Mouse (Mus musculus) T-helper 2 cell (primary cell): ENCODE data around the gene Postn.

Experiments used
- in situ Hi-C: fragments of 300-600 bp; cut with MboI, MseI; formaldehyde crosslinking; loops from one replicate; pipeline ENCODE4 v1.15.1; 2025; ENCODE audit warnings: high pct_unique_total_duplicates

Gene Postn

DNA sequence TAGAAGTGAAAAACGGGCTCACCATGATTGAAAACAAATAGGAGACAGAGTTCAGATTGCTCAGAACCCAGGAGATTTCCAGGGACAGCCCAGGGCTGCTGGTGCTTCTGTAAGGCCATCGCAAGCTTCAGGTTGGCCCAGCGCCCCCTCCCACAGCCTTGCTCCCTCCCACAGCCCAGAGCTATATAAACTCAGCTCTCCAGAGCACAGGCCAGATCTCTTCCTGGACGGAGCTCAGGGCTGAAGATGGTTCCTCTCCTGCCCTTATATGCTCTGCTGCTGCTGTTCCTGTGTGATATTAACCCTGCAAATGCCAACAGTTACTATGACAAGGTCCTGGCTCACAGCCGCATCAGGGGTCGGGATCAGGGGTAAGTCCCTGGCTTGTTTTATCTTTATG, at the start of gene Postn:
TSS of gene Postn (plus strand) at position 213 of the 400 bp plus-strand sequence.
- in situ Hi-C loops: no loop called here

DNA sequence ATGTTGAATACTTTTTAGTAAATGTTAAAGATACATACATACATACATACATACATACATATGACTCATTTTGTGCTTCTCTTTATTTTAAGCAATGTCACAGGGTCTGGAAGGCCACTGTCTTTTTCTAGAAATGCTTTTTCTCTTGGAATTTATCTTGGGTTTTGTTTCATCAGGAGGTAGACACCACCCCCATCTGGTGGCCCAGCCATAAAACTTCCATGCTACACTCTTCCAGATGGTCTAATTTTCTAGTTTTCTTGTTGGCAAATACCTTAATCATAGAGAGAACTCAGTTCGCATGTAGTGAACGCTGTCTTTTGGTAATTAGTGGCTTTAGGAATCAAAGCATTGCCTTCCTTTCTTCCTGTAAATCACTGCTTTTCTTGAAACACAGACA, 46.9 kb upstream of the Postn start:
- in situ Hi-C loops: no loop called here

DNA sequence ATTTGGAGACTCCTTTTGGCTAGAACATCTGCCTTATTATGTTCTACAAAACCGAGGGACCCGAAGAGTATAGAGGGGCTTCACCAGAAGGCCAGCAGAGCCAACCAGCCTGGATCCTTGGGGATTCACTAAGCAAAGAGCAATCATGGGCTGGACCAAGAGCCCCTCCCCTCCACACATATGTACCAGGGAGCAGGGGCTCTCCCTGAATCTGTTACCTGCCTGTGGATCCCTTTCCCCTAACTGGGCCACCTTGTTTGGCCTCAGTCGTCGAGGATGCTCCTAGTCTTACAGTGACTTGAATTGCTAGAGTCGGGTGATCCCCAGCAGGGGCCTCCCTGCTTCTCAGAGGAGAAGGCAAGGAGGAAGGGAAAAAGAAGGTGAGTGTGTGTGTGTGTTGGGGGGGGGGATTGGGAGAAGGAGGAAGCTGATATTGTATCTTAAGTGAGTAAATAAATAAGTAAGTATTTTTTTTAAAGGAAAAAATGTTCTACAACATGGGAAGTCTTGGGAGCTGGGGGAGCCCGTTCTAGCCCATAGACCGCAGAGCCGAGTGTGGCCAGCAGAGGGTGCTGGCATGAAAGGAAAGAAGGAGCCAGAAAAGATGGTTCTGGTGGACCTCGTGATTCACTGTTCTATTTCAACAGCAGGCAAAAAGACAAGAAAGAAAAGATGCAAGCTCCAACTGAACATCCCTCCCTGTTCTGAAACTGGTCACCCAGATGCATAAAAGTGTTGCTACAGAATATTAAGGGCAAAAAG, 7.8 kb upstream of the Postn start:
- in situ Hi-C loops: loop anchor here (10.0 kb wide), 1 partner anchor 332 kb away; no protein-coding TSS in a partner anchor

DNA sequence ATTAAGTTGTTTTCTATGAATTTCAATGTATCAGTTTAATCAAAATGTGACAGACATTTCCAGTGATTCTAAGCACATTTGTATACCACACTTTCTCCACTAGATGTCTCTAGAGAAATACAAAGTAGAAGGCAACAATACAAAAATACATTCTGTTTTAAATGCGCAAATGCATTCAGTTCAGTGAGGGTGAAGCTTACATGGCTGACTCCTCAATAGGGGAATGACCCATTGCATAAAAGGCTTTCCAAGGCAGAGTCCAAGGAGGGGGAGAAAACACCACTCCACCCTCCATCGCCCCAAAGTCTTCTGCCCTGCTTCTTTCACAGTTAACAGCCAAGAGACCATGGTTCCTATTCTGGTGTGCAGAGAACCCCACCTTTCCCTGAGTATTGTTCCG, 3.3 kb upstream of the Postn start:
- in situ Hi-C loops: loop anchor here (10.0 kb wide), 1 partner anchor 327 kb away; no protein-coding TSS in a partner anchor

DNA sequence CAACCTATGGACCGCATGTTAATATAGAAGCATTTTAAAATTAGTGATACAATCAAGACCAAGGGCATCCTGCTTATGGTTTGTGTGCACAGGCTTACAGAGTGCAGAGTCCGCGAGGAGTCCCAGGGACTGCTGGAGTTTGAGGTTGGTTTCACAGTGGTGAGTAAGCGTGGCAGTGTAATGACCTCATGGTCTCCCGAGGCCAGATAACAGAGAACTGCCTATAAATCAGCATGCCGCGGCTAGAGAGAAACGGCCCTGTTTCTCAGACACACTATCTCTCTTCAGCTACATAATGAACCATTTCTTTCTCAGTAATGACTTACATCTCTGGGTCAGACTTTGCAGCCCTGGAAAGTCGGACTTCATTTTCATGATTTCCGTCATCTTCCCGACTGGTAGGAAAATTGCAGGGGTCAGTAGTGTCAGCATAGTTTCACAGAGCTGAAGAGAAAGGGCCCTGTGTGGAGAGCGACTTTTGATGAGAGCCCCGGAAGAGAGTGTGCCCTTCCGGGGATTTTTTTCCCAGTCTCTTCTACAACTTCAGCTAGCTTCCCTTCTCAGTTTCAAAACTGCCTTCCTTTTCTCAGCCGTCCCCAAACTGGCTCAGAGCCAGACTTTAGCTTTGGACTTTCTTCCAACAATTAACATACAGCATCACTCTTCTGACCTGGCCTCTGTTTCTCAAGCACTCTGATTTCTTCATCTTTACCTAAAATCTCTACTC, 2.3 kb upstream of the Postn start:
- in situ Hi-C loops: loop anchor here (10.0 kb wide), 1 partner anchor 326 kb away; no protein-coding TSS in a partner anchor

DNA sequence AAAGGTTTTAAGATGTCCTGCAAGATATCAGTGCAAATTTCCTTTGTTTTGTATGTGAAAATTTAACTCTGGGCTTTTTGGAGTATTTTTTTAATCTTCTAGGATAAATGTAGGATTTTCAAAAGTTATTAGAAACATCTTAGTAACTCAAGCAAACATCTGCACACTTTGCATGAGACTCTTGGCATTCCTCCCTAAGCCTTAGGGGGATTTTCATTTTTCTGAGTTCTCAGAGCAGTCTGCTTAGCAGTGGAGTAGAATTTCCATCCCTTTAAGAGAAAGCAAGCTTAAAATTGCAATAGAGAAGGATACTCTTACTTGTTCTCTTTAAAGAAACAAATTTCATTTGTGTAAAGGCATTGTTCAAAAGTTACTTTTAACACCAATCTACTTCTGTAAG, 747 bp downstream of the Postn start:
- in situ Hi-C loops: no loop called here

DNA sequence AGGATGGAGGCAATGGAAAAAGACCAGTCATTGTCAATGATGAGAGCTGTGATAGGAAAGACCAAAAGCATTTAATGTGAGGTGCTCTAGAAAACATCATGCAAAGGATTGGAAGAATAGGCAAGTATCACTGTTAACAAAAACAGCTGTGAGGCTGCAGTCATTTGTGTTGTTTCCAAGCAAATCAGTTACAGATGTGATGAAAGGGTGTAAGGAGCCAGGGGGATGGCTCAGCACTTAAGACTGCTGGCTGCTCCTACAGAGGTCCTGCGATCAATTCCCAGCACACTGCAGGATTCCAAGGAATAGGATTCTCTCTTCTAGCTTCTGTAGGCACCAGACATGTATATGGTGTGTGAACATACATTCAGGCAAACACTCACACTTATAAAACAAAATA, 10.1 kb downstream of the Postn start:
- in situ Hi-C loops: no loop called here

DNA sequence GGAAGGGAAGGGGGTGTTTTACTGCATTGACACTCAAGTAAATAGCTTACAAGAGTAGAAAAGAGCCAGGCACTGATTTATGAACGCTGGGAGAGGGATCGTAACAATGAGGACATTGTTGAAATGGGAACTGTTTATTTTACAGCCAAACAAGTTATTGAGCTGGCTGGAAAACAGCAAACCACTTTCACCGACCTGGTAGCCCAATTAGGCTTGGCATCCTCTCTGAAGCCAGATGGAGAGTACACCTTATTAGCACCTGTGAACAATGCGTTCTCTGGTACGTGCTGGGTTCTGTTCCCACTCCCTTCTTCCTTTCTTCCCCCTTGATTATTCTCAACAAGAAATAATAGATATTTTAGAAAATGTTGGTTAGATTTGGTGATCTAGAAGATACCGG, 11.7 kb downstream of the Postn start:
- in situ Hi-C loops: no loop called here

DNA sequence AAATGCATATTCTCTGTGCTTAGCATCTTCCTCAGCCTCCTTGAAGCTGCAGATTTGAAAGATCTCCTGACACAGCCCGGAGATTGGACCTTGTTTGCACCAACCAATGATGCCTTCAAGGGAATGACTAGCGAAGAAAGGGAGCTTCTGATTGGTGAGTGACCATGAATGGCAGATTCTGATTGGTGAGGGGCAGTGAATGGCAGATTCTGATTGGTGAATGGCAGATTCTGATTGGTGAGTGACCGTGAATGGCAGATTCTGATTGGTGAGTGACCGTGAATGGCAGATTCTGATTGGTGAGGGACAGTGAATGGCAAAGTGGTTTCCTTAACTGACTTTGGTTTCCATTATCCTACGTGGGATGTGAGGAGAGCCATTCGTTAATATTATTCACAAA, 15.1 kb downstream of the Postn start:
- in situ Hi-C loops: no loop called here

DNA sequence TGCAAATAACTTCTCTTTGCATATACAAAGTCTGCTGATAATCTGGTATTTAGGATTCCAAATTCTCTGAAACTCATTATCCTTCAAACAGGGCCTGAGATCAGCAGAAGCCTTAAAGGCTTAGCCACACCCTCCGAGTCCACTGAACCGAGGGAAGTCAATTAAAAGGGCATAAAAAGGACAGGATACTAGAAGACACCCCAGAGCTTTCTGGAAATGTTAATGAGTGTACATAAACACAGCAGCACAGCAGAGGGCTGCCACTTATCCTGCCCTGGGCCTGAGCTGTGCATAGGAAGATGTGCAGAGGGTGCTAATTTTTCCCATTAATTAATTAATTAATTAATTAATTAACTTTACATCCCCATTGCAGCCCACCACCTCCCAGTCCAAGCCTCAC, 16.7 kb downstream of the Postn start:
- in situ Hi-C loops: no loop called here

DNA sequence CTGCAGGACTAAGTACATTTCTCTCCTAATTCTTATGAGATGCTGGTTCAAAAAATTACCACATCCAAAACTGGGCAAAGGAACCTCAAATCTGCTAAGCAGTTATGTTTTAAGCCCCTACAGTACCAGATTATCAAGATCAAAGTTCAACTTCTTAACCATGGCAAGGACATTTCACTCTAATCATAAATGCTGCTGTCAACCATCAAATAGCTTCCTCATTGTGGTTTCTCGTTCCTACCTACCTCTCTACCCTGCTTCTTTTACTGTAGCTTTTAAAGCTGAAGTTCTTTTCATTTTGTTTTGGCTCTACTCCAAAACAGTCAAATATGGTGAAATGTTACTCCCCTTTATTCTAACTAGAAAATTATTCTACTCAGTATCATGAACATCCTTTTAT, 17.2 kb downstream of the Postn start:
- in situ Hi-C loops: no loop called here

DNA sequence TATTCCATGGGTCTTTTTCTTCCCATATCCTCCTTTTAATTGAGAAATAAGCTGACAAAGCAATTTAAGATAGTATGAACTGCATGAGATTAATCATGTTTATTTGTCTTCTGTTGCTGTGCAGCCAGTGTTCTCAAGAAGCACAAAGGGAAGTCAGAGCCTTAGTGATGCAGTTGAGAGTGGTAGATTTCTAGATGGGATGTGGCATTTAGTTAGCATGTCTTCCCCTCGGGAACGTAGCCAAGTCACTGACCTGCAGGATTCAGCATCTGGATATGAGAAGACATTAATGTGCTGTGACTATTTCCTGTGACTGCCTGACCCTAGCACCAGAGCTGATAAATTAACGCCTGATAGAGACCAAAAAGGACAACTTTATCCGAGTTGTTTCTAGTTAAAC, 19.1 kb downstream of the Postn start:
- in situ Hi-C loops: no loop called here

DNA sequence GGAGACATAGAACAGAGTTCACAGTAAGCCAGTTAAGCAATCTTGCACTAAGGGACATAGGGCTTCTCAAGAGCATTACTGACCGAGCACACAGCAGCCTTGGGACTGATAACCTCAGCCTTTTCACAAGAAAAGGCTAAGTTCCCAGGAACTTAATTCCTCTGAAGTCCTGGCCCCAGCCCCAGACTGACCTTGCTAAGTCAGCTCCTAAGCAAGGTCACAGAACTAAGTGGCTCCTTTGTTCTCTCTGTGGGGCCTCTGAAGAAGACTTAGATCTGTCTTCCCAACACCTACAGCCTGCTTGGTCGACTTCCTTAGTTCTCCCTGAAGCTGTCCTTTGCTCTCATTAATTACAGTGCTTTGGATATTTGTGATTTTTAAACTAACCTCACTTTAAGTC, 38.4 kb downstream of the Postn start:
- in situ Hi-C loops: no loop called here

DNA sequence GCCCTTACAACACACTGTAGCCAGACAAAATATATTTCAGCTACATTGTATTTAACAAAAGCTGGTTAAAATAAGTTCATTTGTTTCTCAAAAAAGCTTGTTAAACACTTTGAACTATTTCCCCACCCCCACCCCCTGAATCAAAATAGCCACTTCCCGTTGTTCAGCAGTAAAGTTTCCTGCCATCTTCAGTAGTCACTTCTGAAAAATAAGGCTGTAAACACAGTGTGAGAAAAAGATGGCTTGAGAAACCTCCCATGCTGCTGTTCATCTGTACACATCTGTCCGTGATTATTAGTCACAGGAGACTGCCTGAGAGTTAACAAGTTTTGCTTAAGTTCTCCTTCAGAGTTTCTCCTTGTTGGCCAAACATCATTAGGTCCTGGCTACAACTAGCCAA, 39.0 kb downstream of the Postn start:
- in situ Hi-C loops: no loop called here

DNA sequence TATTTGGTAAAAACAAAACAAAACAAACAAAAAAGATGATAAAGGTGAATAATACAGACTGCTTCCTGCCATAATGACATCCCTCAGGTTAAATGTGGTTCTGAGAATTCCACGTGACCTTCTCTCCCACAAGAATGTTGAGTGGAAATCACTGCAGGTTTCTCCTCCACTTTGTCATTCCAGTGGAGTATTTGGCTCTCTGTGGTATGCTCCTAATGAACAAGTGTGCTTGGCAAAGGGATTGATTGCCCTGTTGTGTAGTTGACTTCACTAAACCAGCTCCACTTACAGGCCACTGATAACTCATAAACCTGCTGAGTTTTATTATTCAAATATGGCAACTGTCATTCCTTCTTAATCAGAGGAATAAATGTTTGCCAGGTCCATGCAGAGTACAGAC, 39.7 kb downstream of the Postn start:
- in situ Hi-C loops: no loop called here

DNA sequence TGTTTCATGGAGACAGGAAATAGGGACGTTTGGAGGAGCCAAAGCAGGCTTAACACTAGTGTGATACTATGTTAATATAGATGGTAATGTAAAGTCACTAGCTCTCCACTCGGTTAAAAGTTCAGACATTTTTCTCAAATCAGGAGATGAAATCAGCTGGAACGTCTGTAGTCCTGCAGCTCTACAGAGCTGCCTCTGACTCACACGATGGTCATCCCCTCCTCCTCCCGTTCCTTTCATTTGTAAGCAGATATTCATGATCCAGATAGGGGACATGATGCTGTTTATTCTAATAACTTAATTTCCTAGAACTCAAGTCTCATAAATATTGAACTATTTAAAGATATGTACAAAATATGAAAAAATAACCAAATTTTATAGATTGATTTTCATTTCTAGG, 40.8 kb downstream of the Postn start:
- in situ Hi-C loops: no loop called here

DNA sequence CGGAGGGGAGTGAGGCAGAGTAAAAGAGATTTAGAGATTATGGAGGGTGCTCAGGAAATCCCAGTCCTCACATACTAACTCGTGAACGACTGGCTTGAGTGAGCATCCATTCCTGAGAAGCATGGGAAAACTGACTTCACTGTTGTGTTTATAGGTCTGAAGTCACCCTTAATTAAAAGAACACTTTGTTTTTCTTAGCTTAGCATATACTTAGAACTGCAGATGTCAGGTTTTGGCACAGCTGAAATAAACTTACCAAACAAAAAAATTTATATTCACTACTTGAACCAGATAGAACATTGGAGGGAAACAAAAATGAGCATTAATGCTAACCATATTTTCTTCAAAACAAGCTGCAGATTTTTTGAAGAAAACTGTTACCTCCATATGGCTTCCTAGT, 42.9 kb downstream of the Postn start:
- in situ Hi-C loops: no loop called here

DNA sequence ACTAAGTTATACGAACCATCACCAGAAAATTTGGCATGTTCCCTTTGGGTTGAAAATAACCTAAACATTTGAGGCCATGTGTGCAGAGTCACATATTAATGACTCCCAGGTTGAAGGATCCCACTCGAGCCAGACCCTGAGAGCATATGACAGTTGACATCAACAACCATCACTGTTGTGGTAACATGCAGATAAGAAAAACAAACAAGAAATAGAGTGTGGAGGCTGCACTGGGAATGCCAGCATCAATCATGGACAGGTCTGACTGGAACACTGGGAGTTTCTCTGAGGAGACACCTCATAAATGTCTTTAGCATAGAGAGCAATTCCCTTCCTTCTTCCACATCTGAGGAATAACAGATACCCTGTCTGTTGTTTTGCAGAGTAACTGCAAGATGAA, 45.7 kb downstream of the Postn start:
- in situ Hi-C loops: no loop called here

DNA sequence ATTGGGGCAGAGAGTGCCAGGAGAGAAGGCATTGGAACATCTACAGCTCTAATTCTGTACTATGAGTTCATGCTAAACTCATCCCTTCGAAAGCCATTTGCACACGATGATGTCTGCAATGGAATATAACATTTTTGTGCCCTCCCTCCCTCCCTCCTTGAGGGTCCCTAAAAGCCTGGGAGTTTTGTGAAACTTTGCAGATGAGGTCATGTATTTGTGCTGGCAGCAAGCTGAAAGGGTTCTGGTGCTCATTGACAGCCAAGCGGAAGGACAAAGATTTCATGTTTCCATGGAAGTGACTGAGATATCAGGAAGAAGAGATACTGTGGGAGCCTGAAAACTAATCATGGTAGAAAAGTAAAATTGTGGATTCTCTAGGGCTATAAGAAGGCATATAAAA, 50.1 kb downstream of the Postn start:
- in situ Hi-C loops: no loop called here

DNA sequence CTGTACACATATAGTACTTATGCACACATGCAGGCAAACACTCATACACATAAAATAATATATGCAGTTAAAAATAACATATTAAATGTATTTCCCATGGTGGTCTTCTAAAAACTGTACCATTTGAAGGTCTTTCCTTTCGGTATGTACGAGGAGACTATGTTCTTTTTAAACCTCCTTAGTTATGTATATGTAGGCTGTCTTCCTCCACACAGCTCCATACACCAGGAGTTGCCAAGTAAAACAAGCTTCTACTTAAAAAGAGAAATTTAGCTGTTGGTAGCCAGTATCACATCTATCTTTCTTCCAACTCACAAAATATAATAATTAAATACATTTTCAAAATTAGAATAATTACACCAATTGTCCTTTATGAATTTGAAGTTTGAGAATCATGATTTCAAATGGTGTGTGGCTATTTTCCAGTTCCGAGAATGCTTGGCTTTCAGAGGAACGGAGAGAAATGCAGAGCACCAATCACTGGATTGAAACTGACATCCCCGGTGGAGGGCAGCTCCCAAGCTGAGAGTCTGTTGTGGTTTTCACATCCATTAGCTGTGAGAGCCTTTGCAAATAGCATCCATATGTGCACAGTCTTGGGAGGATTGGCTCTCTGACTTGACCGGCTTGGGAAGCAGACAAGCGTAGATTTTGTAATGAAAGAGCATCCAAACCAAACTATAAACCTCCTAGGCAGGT, 52.1 kb downstream of the Postn start:
- in situ Hi-C loops: no loop called here

DNA sequence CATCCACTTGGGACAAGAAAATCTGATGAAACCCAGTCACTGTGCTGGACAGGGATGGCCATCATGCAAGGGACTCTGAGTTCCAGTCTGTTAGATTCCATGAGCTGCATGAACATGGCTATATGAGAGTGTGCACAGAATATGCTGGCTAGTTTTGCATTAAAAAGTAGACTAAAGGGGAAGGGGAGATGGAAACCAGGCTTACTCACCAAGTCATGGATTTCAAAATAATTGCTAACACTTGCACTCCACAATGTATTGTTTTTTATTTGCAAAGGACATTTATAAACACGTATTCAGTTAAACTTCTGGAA, 52.6 kb downstream of the Postn start:
- in situ Hi-C loops: no loop called here

DNA sequence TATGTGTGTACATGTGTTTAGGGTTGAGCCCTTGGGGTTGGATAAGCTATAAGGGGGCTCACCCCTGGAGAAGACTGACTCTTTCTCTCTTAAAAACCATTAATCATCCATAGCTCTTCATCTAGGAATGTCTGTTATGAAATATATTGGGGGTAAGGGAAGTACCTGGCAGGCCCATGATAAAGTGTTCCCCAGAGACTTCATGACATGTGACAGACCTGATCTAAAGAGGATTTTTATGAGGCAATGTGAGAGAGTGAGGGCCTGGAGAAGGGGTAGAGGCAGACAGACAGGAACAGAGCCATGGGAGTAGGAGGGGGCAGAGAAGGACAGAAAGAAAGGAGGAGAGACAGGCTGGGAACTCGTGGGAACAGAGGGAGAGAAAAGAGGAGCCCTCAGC, 53.5 kb downstream of the Postn start:
- in situ Hi-C loops: no loop called here
